Mouse (Mus musculus): ENCODE results near the gene Stil.

- no peak for TF ChIP-seq CTCF (IDR thresholded peaks at IDR 0.05; ENCODE audit: low read depth, low read length)
- no peak for TF ChIP-seq POLR2A (IDR thresholded peaks at IDR 0.05; ENCODE audit: borderline replicate concordance, low read depth, low read length)
Observed at GRCm38 (mm10) chr4:115058317-115058761, 58.4 kb downstream of the Stil start.

Data from bone marrow macrophage, adult 2 months (primary cell).